Mouse (Mus musculus) limb, embryonic 14.5 days (tissue): ENCODE results near the gene Ldha. TPM values are rescaled to one million over a fixed set of nuclear protein-coding genes. Genes with fewer than 3 reads are reported as not detected.

Source experiments
- ATAC-seq: fragments of 200-750 bp; cut with Nextera tagmentation; 2 replicates; pipeline ENCODE4 v1.8.0; 2017; ENCODE audit warnings: low read depth, moderate number of reproducible peaks, moderate TSS enrichment; ENCODE audit not compliant: low FRiP score
- DNase-seq: peaks from one replicate; pipeline ENCODE4 v3.0.0-alpha.2; 2015; ENCODE audit warnings: low spot score
- H3K27ac ChIP-seq: fragments of 300-500 bp; sonication (generic); replicated peaks from 2 replicates; pipeline ENCODE4 v1.5.1; 2014; ENCODE audit warnings: low read depth, mild to moderate bottlenecking, low read length, moderate library complexity, mixed read lengths
- H3K27me3 ChIP-seq: fragments of 300-500 bp; sonication (generic); 2 replicates; pipeline ENCODE4 v1.6.1; 2014; ENCODE audit warnings: low read length, mixed read lengths; ENCODE audit not compliant: control insufficient read depth, insufficient read depth
- H3K36me3 ChIP-seq: fragments of 300-500 bp; sonication (generic); 2 replicates; pipeline ENCODE4 v1.6.1; 2014; ENCODE audit warnings: mild to moderate bottlenecking, low read length, moderate library complexity, mixed read lengths; ENCODE audit not compliant: control insufficient read depth, insufficient read depth
- H3K4me1 ChIP-seq: fragments of 300-500 bp; sonication (generic); 2 replicates; pipeline ENCODE4 v1.6.1; 2014; ENCODE audit warnings: antibody characterized with exemption, low read length, mixed read lengths; ENCODE audit not compliant: control insufficient read depth, insufficient read depth
- H3K4me2 ChIP-seq: fragments of 300-500 bp; sonication (generic); replicated peaks from 2 replicates; pipeline ENCODE4 v1.6.1; 2014; ENCODE audit warnings: low read depth, mild to moderate bottlenecking, low read length, moderate library complexity; ENCODE audit not compliant: severe bottlenecking
- H3K4me3 ChIP-seq: fragments of 300-500 bp; sonication (generic); replicated peaks from 2 replicates; pipeline ENCODE4 v1.5.1; 2014; ENCODE audit warnings: low read length
- H3K9ac ChIP-seq: fragments of 300-500 bp; sonication (generic); 2 replicates; pipeline ENCODE4 v1.6.1; 2014; ENCODE audit warnings: mild to moderate bottlenecking, low read depth, low read length, moderate library complexity; ENCODE audit not compliant: severe bottlenecking
- H3K9me3 ChIP-seq: fragments of 300-500 bp; sonication (generic); 2 replicates; pipeline ENCODE4 v1.6.1; 2016; ENCODE audit warnings: low read length; ENCODE audit not compliant: control insufficient read depth
- POLR2A ChIP-seq: fragments of 200-500 bp; IDR thresholded peaks from 2 replicates; pipeline ENCODE4 v1.8.0; 2012; ENCODE audit warnings: inconsistent platforms, mild to moderate bottlenecking, moderate library complexity, borderline replicate concordance; ENCODE audit not compliant: insufficient read depth, insufficient read length; ENCODE audit errors: extremely low read depth
- WGBS: fragments of 180-500 bp; shearing (Covaris S2); extraction: QIAGEN DNeasy Blood & Tissue Kit; methylation state at CpG from one replicate; pipeline ENCODE4 v1.1.7; 2014; 5-methylcytosine and 5-hydroxymethylcytosine counted together
- polyA plus RNA-seq, 2 experiments: library from polyadenylated mRNA; depleted of rRNA in 1 of 2; stranded (reverse) in 1 of 2; unstranded in 1 of 2; fragments of >200 nt; fragmentation: Nextera tagmentation in 1 of 2; extraction: Ambion mirVana in 1 of 2; gene quantifications; 2 replicates each; pipeline versions ENCODE4 v1.2.1 to v1.2.3; 2012 to 2014

Ldha gene
- 692 and 736 TPM in 2 replicates for polyA plus RNA-seq (2012; rRNA removed)
- polyA plus RNA-seq (2014; fragmentation: Nextera tagmentation; extraction: Ambion mirVana) = 1,461 and 1,594 TPM in 2 replicates

DNA sequence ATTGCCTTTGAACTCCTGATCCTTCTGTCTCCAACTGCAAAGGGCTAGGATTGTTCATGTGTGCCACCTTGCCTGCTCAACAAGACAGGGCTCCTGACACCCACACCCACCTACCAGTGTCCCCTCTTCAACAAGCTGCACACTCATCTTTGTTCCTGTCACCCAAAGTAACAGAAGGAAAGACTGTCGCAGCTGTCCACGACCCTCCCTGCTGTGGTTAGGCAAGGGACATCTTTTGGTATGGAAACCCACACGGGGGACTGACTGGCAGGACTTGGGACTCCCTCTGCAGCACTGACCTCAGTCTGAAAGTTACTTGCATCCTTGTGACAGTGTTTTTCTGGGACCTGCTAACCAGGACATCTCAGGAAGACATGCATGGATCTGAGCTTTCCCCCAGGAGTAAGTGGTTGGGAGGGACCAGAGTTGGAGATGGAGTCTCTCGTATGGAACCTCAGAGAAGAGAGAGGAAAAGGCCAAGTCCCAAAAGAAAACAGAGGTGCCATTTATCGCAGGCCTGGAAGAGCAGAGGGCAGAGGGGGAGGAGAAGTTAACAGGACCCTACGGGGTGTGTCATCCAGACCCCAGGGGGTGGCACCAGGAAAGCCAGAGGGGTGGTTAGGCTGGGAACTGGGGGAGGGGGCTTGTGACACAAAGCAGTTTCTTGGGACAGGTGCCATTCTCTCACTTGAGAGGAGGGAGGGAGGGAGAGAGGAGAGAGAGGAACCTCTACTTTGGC, at the start of gene Ldha:
Gene Ldha (plus strand): TSS at position 689 of the 739 bp plus-strand sequence.
- no peaks in the 10 kb centered on the region for H3K27me3 ChIP-seq
- ATAC-seq (no peak), DNase-seq (no peak)
- H3K4me2 ChIP-seq = no peak within 1 kb of the TSS
- TF ChIP-seq POLR2A = no peak
- peaks cover 30% of the 10 kb centered on the region for H3K4me1 ChIP-seq
- no peaks in the 10 kb centered on the region for H3K36me3 ChIP-seq
- 23% methylated on average over 6 of the region's 6 CpGs for WGBS
- no peak within 1 kb of the TSS for H3K9ac ChIP-seq
- H3K27ac ChIP-seq = no peak within 1 kb of the TSS
- no peaks in the 10 kb centered on the region for H3K9me3 ChIP-seq
- no peak within 1 kb of the TSS for H3K4me3 ChIP-seq

DNA sequence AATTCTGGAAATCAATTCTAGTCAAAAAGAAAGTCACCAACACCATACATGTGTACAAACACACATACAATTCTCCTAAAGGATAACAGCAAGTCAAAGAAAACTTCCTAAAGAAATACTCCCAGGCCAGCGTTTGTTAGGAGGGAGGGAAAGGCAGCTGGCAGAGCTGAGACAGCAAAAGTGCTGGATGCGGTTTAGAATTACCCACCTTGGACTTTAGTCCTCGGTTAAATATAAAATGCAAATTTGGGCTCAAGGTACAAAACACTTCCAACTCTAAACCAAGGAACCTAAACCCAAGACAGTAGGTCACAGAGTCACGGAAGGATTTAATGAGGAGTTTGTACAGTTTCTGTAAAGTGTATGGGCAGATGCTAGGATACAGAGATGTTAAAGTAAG, 47.4 kb upstream of the Ldha start:
- 83% methylated on average over 4 of the region's 4 CpGs for WGBS
- ATAC-seq (no peak), DNase-seq (no peak)
- Histone ChIP-seq H3K4me3 (no peak overlapping the region), H3K36me3 (peaks cover 14% of the 10 kb centered on the region), H3K4me2 (no peak overlapping the region), H3K27ac (no peak overlapping the region), H3K9ac (no peak overlapping the region; the same call in 1 of the 2 replicates), H3K9me3 (no peaks in the 10 kb centered on the region), H3K27me3 (no peaks in the 10 kb centered on the region), H3K4me1 (peaks cover 16% of the 10 kb centered on the region)
- TF ChIP-seq POLR2A = no peak

DNA sequence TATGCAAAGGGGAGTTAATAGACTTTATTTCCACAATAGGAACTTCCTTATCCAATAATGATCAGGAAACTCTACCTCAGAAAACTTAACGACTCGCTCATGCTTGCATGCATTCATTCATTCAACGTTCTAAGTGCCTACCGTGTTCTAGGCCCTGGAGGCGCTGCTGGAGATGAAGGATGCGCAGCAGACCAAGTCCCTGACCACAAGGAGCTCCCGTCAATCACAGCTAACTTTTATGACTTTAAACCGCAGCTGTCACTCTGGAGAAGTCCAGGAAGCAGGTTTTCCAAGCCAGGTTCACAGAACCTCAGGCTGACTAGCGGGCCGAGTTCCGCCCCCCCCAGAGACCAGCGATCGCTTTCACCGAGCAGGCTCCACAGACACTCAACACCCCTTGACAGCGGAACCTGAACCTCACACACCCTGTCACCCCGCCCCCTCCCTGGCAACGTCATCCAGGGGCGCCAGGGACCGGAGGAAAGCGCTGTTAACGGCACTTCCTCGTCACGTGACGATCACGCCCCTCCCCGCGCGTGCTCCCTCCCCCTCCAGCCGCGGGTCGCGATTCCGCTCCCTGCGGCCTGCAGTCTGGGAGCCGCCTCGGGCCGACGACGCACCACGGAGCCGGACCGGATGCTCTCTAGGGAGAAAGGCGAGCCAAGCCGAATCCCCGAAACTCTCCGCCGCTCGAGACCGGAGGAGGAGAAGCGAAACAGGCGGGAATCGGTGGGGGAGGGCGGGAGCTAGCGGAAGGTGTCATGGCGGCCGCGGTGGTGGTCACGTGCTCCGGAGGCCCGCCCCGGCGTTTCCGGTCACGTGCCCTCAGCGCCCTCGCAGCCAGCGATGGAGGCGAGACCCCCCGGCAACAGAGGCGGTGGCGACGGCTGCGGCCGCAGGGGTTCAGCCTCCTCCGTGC, 45.7 kb upstream of the Ldha start, which contains the start of the genes Hps5 and Gtf2h1:
Gene Hps5 (minus strand): TSS at position 778 of the 919 bp plus-strand sequence.
Gene Gtf2h1 (plus strand): TSS at position 817 of the 919 bp plus-strand sequence.
- under 1% methylated on average over 62 of the region's 75 CpGs for WGBS
- H3K27me3 ChIP-seq = no peaks in the 10 kb centered on the region
- peak within 1 kb of the TSS; percentile 90 for H3K27ac ChIP-seq
- peak within 1 kb of the TSS; percentile 93 for H3K9ac ChIP-seq
- peaks cover 16% of the 10 kb centered on the region for H3K4me1 ChIP-seq
- peak within 1 kb of the TSS; percentile 94 for H3K4me3 ChIP-seq
- 0 out of 2 replicates have a peak, but pooled peaks have one; percentile 42 for TF ChIP-seq POLR2A
- ATAC-seq (peak; percentile 98), DNase-seq (peak; percentile 95)
- H3K36me3 ChIP-seq = peaks cover 14% of the 10 kb centered on the region
- H3K9me3 ChIP-seq = no peaks in the 10 kb centered on the region
- H3K4me2 ChIP-seq = peak within 1 kb of the TSS; percentile 77

DNA sequence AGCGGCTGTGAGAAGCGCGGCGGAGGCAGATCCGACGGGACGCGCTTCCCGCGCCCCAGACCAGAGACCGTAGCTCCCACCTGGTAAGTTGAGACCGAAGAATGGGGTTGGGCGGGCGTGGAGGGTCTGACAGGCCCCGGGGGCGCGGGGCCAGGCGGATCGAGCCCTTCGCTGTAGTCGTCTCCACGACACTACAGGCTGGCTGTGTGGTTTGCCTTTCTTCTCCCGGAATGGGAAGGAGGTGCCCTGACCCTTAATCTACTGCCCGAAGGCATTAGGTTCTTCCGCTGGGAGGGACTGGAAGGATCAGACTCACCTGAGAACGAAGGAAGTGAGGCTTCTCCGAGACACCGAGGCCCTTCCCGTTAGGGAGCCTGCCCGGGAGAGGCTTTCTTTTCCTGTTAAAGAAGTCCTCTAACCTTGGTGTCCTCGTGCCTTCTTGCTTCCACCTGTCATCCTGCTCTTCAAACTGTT, 45.0 kb upstream of the Ldha start:
- DNase-seq (no peak), ATAC-seq (peak; percentile 32)
- Histone ChIP-seq H3K4me1 (peaks cover 16% of the 10 kb centered on the region), H3K4me3 (peak overlapping the region; percentile 94), H3K9ac (peak overlapping the region; percentile 93), H3K36me3 (peaks cover 13% of the 10 kb centered on the region), H3K27me3 (no peaks in the 10 kb centered on the region), H3K9me3 (no peaks in the 10 kb centered on the region), H3K27ac (peak overlapping the region; percentile 90; the same call in 1 of the 2 replicates), H3K4me2 (peak overlapping the region; percentile 77)
- no peak for TF ChIP-seq POLR2A
- WGBS = under 1% methylated on average over 28 of the region's 31 CpGs

DNA sequence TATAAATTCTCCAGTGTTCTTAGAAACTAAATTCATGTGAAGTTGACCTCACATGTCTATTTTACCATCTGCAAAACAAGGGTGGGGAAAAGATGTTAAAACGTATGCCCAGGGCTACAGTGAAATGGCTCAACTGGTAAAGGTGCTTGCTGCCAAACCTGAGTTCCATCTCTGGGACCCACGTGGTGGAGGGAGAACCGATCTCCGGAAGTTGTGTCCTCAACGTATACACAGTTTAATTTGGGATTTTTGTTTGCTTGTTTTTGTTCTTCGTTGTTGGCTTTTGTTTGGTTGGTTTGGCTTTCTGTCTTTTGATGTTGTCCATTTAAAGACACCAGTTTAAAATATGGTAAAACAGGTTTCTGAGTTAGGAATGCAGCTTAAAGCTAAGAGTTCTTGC, 44.5 kb upstream of the Ldha start:
- no peak for TF ChIP-seq POLR2A
- H3K4me3 ChIP-seq = peak overlapping the region; percentile 94
- H3K27me3 ChIP-seq = no peaks in the 10 kb centered on the region
- peaks cover 16% of the 10 kb centered on the region for H3K4me1 ChIP-seq
- no peak overlapping the region for H3K27ac ChIP-seq
- WGBS = 63% methylated on average over 6 of the region's 6 CpGs
- peaks cover 17% of the 10 kb centered on the region for H3K36me3 ChIP-seq
- H3K9ac ChIP-seq = peak overlapping the region; percentile 93
- no peaks in the 10 kb centered on the region for H3K9me3 ChIP-seq
- DNase-seq (no peak), ATAC-seq (no peak)
- peak overlapping the region; percentile 77 for H3K4me2 ChIP-seq
